ENCODE assay signal across 22 mouse cellular contexts in the genomic region with DNA sequence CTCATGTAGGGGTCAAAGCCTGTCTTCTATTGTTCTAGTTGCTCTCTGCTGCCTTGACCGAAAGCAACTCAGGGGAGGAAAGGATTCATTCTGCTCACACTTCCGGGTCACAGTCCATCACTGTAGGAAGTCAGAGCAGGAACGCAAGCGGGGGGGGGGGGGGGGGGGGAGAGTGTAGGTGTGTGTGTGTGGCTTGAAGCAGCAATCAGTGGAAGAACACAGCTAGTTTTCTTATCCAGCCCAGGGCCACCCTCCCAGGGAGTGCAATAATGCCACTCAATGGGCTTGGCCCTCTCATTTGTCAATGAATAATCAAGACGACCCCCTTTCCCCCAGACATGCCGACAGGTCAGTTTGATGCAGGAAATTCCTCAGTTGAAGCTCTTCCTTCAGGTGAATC.
A peak's percentile ranks its signal among the peaks of the same experiment; 100 is the strongest.
DNase-seq lines count a peak whose midpoint lies in the region; ATAC-seq lines count a peak whose summit lies in the region.
"Had no signal": no experiment of that assay in that cellular context is flagged by ENCODE, and none has a peak within 500 bp of the region (broad histone marks: within the 10 kb centered on the region; RNA-seq: fewer than 3 reads in every experiment).

No protein-coding gene starts in this region.

- no peak overlapping the region for H3K4me2 ChIP-seq in midbrain, embryonic 13.5 days (replicated peaks)
- H3K4me2 ChIP-seq in hindbrain, embryonic 15.5 days, result no peak overlapping the region
- no peak overlapping the region for H3K4me2 ChIP-seq in midbrain, embryonic 15.5 days
- no peak overlapping the region for H3K4me2 ChIP-seq in neural tube, embryonic 15.5 days
- H3K4me2 ChIP-seq: liver, embryonic 15.5 days; lung, embryonic 15.5 days had no signal

- no peaks in the 10 kb centered on the region for H3K27me3 ChIP-seq in midbrain, embryonic 13.5 days
- peaks cover 24% of the 10 kb centered on the region for H3K27me3 ChIP-seq in midbrain, embryonic 10.5 days (ENCODE audit: low read depth, poor library complexity, severe bottlenecking)
- no peaks in the 10 kb centered on the region for H3K27me3 ChIP-seq in hindbrain, embryonic 15.5 days
- H3K27me3 ChIP-seq in midbrain, embryonic 15.5 days (replicated peaks), result no peaks in the 10 kb centered on the region
- no peaks in the 10 kb centered on the region for H3K27me3 ChIP-seq in neural tube, embryonic 15.5 days (replicated peaks)
- H3K27me3 ChIP-seq: liver, embryonic 15.5 days; lung, embryonic 15.5 days had no signal

- H3K4me3 ChIP-seq in midbrain, embryonic 13.5 days (replicated peaks), result no peak overlapping the region
- no peak overlapping the region for H3K4me3 ChIP-seq in midbrain, embryonic 10.5 days
- no peak overlapping the region for H3K4me3 ChIP-seq in hindbrain, embryonic 15.5 days
- no peak overlapping the region for H3K4me3 ChIP-seq in midbrain, embryonic 15.5 days
- H3K4me3 ChIP-seq in neural tube, embryonic 15.5 days (replicated peaks), result no peak overlapping the region
- H3K4me3 ChIP-seq: forebrain, embryonic 10.5 days; heart, adult 2 months; limb, embryonic 10.5 days; liver, embryonic 15.5 days; lung, embryonic 15.5 days had no signal

- H3K27ac ChIP-seq in midbrain, embryonic 13.5 days, result peak overlapping the region; percentile 91
- H3K27ac ChIP-seq in midbrain, embryonic 10.5 days (replicated peaks), result no peak overlapping the region
- peak overlapping the region; percentile 70; the same call in 1 of the 2 replicates for H3K27ac ChIP-seq in hindbrain, embryonic 15.5 days (replicated peaks)
- peak overlapping the region; percentile 77 for H3K27ac ChIP-seq in midbrain, embryonic 15.5 days
- peak overlapping the region; percentile 83 for H3K27ac ChIP-seq in neural tube, embryonic 15.5 days (replicated peaks)
- H3K27ac ChIP-seq: heart, adult 2 months; limb, embryonic 10.5 days; liver, embryonic 15.5 days; lung, embryonic 15.5 days had no signal

- no peak for DNase-seq in midbrain, embryonic 10.5 days (ENCODE audit: low spot score)
- DNase-seq in frontal cortex, adult 2 months (ENCODE audit: extremely low spot score in 1 of 2, low spot score in 1 of 2), result no peak
- DNase-seq in gastrocnemius, adult 18-20 months (ENCODE audit: low spot score), result no peak
- no peak for DNase-seq in kidney, adult 11 months
- DNase-seq: adrenal gland, adult 8-10 months; cerebellum, adult 11-12 months; cerebellum, postnatal 14 days; gastrocnemius, postnatal 10 days; heart, adult 2 months; heart, postnatal 4 days; kidney, adult 18-20 months; liver; lung, postnatal 36 days; right cerebral cortex, postnatal 25 days had no signal

- H3K4me1 ChIP-seq in midbrain, embryonic 13.5 days (replicated peaks), result peaks cover 54% of the 10 kb centered on the region
- H3K4me1 ChIP-seq in midbrain, embryonic 10.5 days, result peaks cover 41% of the 10 kb centered on the region
- peaks cover 39% of the 10 kb centered on the region for H3K4me1 ChIP-seq in hindbrain, embryonic 15.5 days (replicated peaks)
- peaks cover 41% of the 10 kb centered on the region for H3K4me1 ChIP-seq in midbrain, embryonic 15.5 days
- peaks cover 42% of the 10 kb centered on the region for H3K4me1 ChIP-seq in neural tube, embryonic 15.5 days
- H3K4me1 ChIP-seq: liver, embryonic 15.5 days; lung, embryonic 15.5 days had no signal

- WGBS in midbrain, embryonic 13.5 days, result 38% methylated on average over 6 of the region's 6 CpGs
- WGBS in midbrain, embryonic 10.5 days, result 58% methylated on average over 4 of the region's 6 CpGs
- WGBS in hindbrain, embryonic 15.5 days, result 12% methylated on average over 5 of the region's 6 CpGs
- WGBS in midbrain, embryonic 15.5 days, result 28% methylated on average over 5 of the region's 6 CpGs
- WGBS in neural tube, embryonic 15.5 days, result 20% methylated on average over 6 of the region's 6 CpGs

- no peak overlapping the region for H3K9ac ChIP-seq in midbrain, embryonic 13.5 days (replicated peaks)
- H3K9ac ChIP-seq in hindbrain, embryonic 15.5 days, result no peak overlapping the region
- H3K9ac ChIP-seq in midbrain, embryonic 15.5 days, result no peak overlapping the region
- no peak overlapping the region for H3K9ac ChIP-seq in neural tube, embryonic 15.5 days (replicated peaks)
- H3K9ac ChIP-seq: liver, embryonic 15.5 days; lung, embryonic 15.5 days had no signal

- no peaks in the 10 kb centered on the region for H3K36me3 ChIP-seq in midbrain, embryonic 13.5 days
- no peaks in the 10 kb centered on the region for H3K36me3 ChIP-seq in midbrain, embryonic 10.5 days
- no peaks in the 10 kb centered on the region for H3K36me3 ChIP-seq in hindbrain, embryonic 15.5 days
- no peaks in the 10 kb centered on the region for H3K36me3 ChIP-seq in midbrain, embryonic 15.5 days (replicated peaks)
- no peaks in the 10 kb centered on the region for H3K36me3 ChIP-seq in neural tube, embryonic 15.5 days
- H3K36me3 ChIP-seq: forebrain, embryonic 10.5 days; limb, embryonic 10.5 days; liver, embryonic 15.5 days; lung, embryonic 15.5 days had no signal

- H3K9me3 ChIP-seq in midbrain, embryonic 13.5 days, result no peaks in the 10 kb centered on the region
- no peaks in the 10 kb centered on the region for H3K9me3 ChIP-seq in midbrain, embryonic 10.5 days (replicated peaks)
- no peaks in the 10 kb centered on the region for H3K9me3 ChIP-seq in hindbrain, embryonic 15.5 days
- H3K9me3 ChIP-seq in midbrain, embryonic 15.5 days, result no peaks in the 10 kb centered on the region
- no peaks in the 10 kb centered on the region for H3K9me3 ChIP-seq in neural tube, embryonic 15.5 days (replicated peaks)
- H3K9me3 ChIP-seq: forebrain, embryonic 10.5 days; limb, embryonic 10.5 days; liver, embryonic 15.5 days; lung, embryonic 15.5 days had no signal

- no peak for ATAC-seq in midbrain, embryonic 13.5 days
- no peak for ATAC-seq in hindbrain, embryonic 15.5 days (ENCODE audit: low FRiP score, low read depth)
- ATAC-seq in midbrain, embryonic 15.5 days (replicated peaks), result no peak
- no peak for ATAC-seq in neural tube, embryonic 15.5 days (ENCODE audit: low FRiP score)
